Mouse (Mus musculus) midbrain, embryonic 16.5 days (tissue): ENCODE measurements around the gene Lsm3. TPM values are rescaled to one million over a fixed set of nuclear protein-coding genes. Genes with fewer than 3 reads are reported as not detected.

Experiments
- ATAC-seq: fragments of 200-750 bp; cut with Nextera tagmentation; 2 replicates; pipeline ENCODE4 v1.8.0; 2017; ENCODE audit warnings: moderate TSS enrichment
- H3K27ac ChIP-seq: fragments of 300-500 bp; sonication (generic); 2 replicates; pipeline ENCODE4 v1.5.1; 2014; ENCODE audit warnings: mild to moderate bottlenecking, low read length, mixed read lengths
- H3K27me3 ChIP-seq: fragments of 300-500 bp; sonication (generic); 2 replicates; pipeline ENCODE4 v1.6.1; 2014; ENCODE audit warnings: low read depth, low read length, mixed read lengths; ENCODE audit not compliant: control insufficient read depth, insufficient read depth
- H3K36me3 ChIP-seq: fragments of 300-500 bp; sonication (generic); 2 replicates; pipeline ENCODE4 v1.6.1; 2014; ENCODE audit warnings: mild to moderate bottlenecking, low read length, moderate library complexity, mixed read lengths; ENCODE audit not compliant: control insufficient read depth, insufficient read depth
- H3K4me1 ChIP-seq: fragments of 300-500 bp; sonication (generic); 2 replicates; pipeline ENCODE4 v1.6.1; 2014; ENCODE audit warnings: mild to moderate bottlenecking, low read length, mixed read lengths; ENCODE audit not compliant: control insufficient read depth, insufficient read depth
- H3K4me2 ChIP-seq: fragments of 300-500 bp; sonication (generic); 2 replicates; pipeline ENCODE4 v1.6.1; 2014; ENCODE audit warnings: mild to moderate bottlenecking, low read length, mixed read lengths
- H3K4me3 ChIP-seq: fragments of 300-500 bp; sonication (generic); 2 replicates; pipeline ENCODE4 v1.5.1; 2014; ENCODE audit warnings: low read depth, mild to moderate bottlenecking, low read length, moderate library complexity, mixed read lengths
- H3K9ac ChIP-seq: fragments of 300-500 bp; sonication (generic); 2 replicates; pipeline ENCODE4 v1.6.1; 2014; ENCODE audit warnings: low read depth, low read length, mixed read lengths
- H3K9me3 ChIP-seq: fragments of 300-500 bp; sonication (generic); replicated peaks from 2 replicates; pipeline ENCODE4 v1.6.1; 2014; ENCODE audit warnings: mild to moderate bottlenecking, low read length, mixed read lengths; ENCODE audit not compliant: control insufficient read depth, poor library complexity, severe bottlenecking
- WGBS: fragments of 180-500 bp; shearing (Covaris S2); extraction: QIAGEN DNeasy Blood & Tissue Kit; methylation state at CpG from one replicate; pipeline ENCODE4 v1.1.7; 2014; 5-methylcytosine and 5-hydroxymethylcytosine counted together
- polyA plus RNA-seq: library from polyadenylated mRNA; unstranded; fragments of >200 nt; fragmentation: Nextera tagmentation; extraction: Ambion mirVana; gene quantifications from 2 replicates; pipeline ENCODE4 v1.2.1, GENCODE M21; 2015

Gene Lsm3
- polyA plus RNA-seq, 1 experiment from 2014 or later: 135 TPM

- Histone ChIP-seq H3K27me3 (no peaks in the 10 kb centered on the region), H3K9me3 (no peaks in the 10 kb centered on the region), H3K4me2 (no peak overlapping the region), H3K36me3 (no peaks in the 10 kb centered on the region), H3K9ac (no peak overlapping the region), H3K4me1 (no peaks in the 10 kb centered on the region), H3K4me3 (no peak overlapping the region), H3K27ac (no peak overlapping the region)
- 67% methylated on average over 4 of the region's 4 CpGs for WGBS
- no peak for ATAC-seq
These were observed 43.6 kb downstream of the Lsm3 start for GRCm38 (mm10) chr6:91559371-91559770.

GRCm38 (mm10) chr6:91560186-91560585 lies 44.5 kb downstream of the Lsm3 start:
- Histone ChIP-seq H3K27ac (no peak overlapping the region), H3K4me3 (no peak overlapping the region), H3K4me1 (no peaks in the 10 kb centered on the region), H3K27me3 (no peaks in the 10 kb centered on the region), H3K9ac (no peak overlapping the region), H3K9me3 (no peaks in the 10 kb centered on the region), H3K4me2 (no peak overlapping the region), H3K36me3 (no peaks in the 10 kb centered on the region)
- 95% methylated on average over 3 of the region's 3 CpGs for WGBS
- no peak for ATAC-seq

GRCm38 (mm10) chr6:91563031-91563430 lies 47.3 kb downstream of the Lsm3 start:
- ATAC-seq: no peak
- Histone ChIP-seq H3K27ac (no peak overlapping the region), H3K36me3 (no peaks in the 10 kb centered on the region), H3K4me1 (no peaks in the 10 kb centered on the region), H3K4me3 (no peak overlapping the region), H3K9ac (no peak overlapping the region), H3K9me3 (no peaks in the 10 kb centered on the region), H3K27me3 (no peaks in the 10 kb centered on the region), H3K4me2 (no peak overlapping the region)
- WGBS: 84% methylated on average over 3 of the region's 3 CpGs

- Histone ChIP-seq H3K4me1 (no peaks in the 10 kb centered on the region), H3K36me3 (no peaks in the 10 kb centered on the region), H3K4me3 (no peak overlapping the region), H3K9me3 (no peaks in the 10 kb centered on the region), H3K27me3 (no peaks in the 10 kb centered on the region), H3K4me2 (no peak overlapping the region), H3K9ac (no peak overlapping the region), H3K27ac (no peak overlapping the region)
- ATAC-seq: no peak
- WGBS: 89% methylated on average over 9 of the region's 9 CpGs
These were observed 50.7 kb downstream of the Lsm3 start for GRCm38 (mm10) chr6:91566407-91566806.

Other genes with a start within 250 kb of the Lsm3 start
- 8.4 and 10.8 TPM in 2 replicates for gene Wnt7a, start 104.6 kb upstream of the Lsm3 start, polyA plus RNA-seq
- gene Chchd4, start 42.4 kb upstream of the Lsm3 start, polyA plus RNA-seq: 41.1 and 43.8 TPM in 2 replicates
- 57.0 and 61.7 TPM in 2 replicates for gene Tmem43, start 42.2 kb upstream of the Lsm3 start, polyA plus RNA-seq
- 18.6 and 20.4 TPM in 2 replicates for gene Xpc, start within 50 bp of the Lsm3 start, polyA plus RNA-seq
- 117 and 125 TPM in 2 replicates for gene Slc6a6, start 168.1 kb downstream of the Lsm3 start, polyA plus RNA-seq